Mouse (Mus musculus) left cerebral cortex, postnatal 10 days (tissue): ENCODE measurements at regions not wholly inside any gene's neighbourhood (a gene's known extent, or its start where the extent isn't known, plus 50 kb on each side); places are given as distances from the start of the nearest gene placed in this dataset.

Source experiments
- DNase-seq, 2 experiments: peaks; one replicate each; pipeline ENCODE4 v3.0.0; 2021 to 2022; ENCODE audit warnings: low spot score in 2 of 2, mixed read lengths in 1 of 2; ENCODE audit errors: extremely low spot score in 1 of 2
- intact Hi-C: fragments of 180-260 bp; cut with DNase I; formaldehyde crosslinking; loops from one replicate; pipeline ENCODE4 v1.15.1; 2025

DNA sequence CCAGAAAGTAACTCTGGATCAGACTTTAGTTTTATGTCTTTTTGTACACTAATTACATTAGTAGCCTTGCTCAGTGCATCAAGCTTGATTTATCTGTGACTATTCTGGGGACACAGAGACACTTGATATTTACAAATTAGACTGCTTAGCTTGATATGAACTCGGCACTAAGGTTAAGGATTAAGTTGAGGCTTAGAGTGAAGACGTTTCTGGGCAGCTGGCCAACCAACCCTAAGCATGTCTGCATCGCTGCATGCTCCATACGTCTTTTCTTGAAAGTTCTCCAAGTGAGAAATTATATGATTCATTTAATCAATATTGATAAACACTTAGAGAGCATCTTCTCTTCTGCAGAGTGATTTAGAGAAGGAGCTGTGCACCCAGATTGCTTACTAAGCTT is 352.6 kb upstream of the Slitrk1 start:
- intact Hi-C loops: loop anchor here (10.0 kb wide), 1 partner anchor 388 kb away; no protein-coding TSS in a partner anchor

DNA sequence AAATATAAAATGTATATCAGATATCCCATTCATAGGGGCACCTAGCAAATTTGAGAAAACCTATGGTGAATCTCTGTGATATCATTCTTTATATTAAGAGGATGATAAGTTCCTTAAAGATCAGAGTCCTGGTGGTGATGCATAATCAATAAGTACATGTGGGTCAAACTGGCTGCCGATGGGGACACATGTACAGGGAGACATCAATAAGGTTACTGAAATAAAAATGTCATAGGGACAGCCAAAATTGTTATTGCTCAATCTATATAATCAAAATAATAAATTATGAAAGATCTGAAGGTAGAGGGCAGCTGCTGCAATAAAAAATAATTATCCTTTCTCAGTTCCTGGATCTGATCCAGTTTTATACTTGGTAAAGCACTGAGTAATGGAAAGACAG is 348.0 kb upstream of the Slitrk1 start:
- intact Hi-C loops: loop anchor here (10.0 kb wide), 1 partner anchor 393 kb away; no protein-coding TSS in a partner anchor
- no peak for DNase-seq

More for the DNA sequence above, 352.6 kb upstream of the Slitrk1 start:
- peak in 1 of 2 experiments; percentile 14 for DNase-seq

GRCm38 (mm10) chr14:109214848-109215247 is 300.9 kb upstream of the Slitrk1 start:
- no peak for DNase-seq
- intact Hi-C loops: no loop called here

GRCm38 (mm10) chr14:109180029-109180585 is 266.1 kb upstream of the Slitrk1 start:
- intact Hi-C loops: no loop called here

GRCm38 (mm10) chr14:109176602-109177179 is 262.7 kb upstream of the Slitrk1 start:
- DNase-seq: no peak
- intact Hi-C loops: no loop called here

More at GRCm38 (mm10) chr14:109180029-109180585, 266.1 kb upstream of the Slitrk1 start:
- DNase-seq: no peak

DNA sequence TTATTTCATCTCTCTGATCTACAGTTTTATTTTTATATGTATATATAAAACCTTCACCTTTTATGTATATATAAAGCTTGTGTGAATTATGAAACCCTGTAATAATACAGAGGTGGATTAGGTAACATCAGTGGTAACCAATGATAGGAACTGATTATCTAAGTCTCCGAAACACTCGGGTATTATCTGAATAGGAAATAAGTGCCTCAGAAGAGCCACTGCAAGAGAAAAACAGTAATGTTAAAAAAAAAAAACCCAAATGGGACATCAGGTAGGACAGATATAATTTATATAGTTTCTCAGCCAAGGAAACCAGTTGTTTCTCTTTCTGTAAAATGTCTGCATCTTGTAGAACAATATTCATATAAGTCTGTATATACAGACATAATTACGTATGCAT is 261.9 kb upstream of the Slitrk1 start:
- intact Hi-C loops: no loop called here
- no peak for DNase-seq
